Mouse (Mus musculus) embryo, embryonic 10 days (tissue): Measurements from ENCODE around the gene Stat5b.

Experiments
- DNase-seq: peaks from one replicate; pipeline ENCODE4 v3.0.0-alpha.2; 2015; ENCODE audit warnings: low spot score

Stat5b gene

GRCm38 (mm10) chr11:100850038-100850777, at the start of gene Stat5b:
Gene Stat5b, minus strand, starts transcription at chr11:100850724.
- peak; percentile 72 for DNase-seq

- no peak for DNase-seq
Observed at GRCm38 (mm10) chr11:100898441-100899199, 48.1 kb upstream of the Stat5b start.

- no peak for DNase-seq
Observed at GRCm38 (mm10) chr11:100897294-100898231, 47.0 kb upstream of the Stat5b start.

GRCm38 (mm10) chr11:100896078-100896477, 45.6 kb upstream of the Stat5b start:
- DNase-seq, result no peak

GRCm38 (mm10) chr11:100894146-100894918, 43.8 kb upstream of the Stat5b start:
- no peak for DNase-seq

- peak; percentile 91 for DNase-seq
Observed at GRCm38 (mm10) chr11:100893482-100893881, 43.0 kb upstream of the Stat5b start.

GRCm38 (mm10) chr11:100892435-100892834, 41.9 kb upstream of the Stat5b start:
- DNase-seq, result no peak

- DNase-seq, result peak; percentile 22
Observed at GRCm38 (mm10) chr11:100891256-100892123, 41.0 kb upstream of the Stat5b start.

GRCm38 (mm10) chr11:100890481-100890880, 40.0 kb upstream of the Stat5b start:
- no peak for DNase-seq

GRCm38 (mm10) chr11:100888348-100888820, 37.9 kb upstream of the Stat5b start:
- DNase-seq, result no peak

- no peak for DNase-seq
Observed at GRCm38 (mm10) chr11:100887764-100888163, 37.2 kb upstream of the Stat5b start.

- DNase-seq, result no peak
Observed at GRCm38 (mm10) chr11:100887236-100887635, 36.7 kb upstream of the Stat5b start.

- DNase-seq, result peak; percentile 18
Observed at GRCm38 (mm10) chr11:100886188-100886740, 35.7 kb upstream of the Stat5b start.

GRCm38 (mm10) chr11:100885472-100885871, 34.9 kb upstream of the Stat5b start:
- no peak for DNase-seq

- no peak for DNase-seq
Observed at GRCm38 (mm10) chr11:100883640-100884039, 33.1 kb upstream of the Stat5b start.

- DNase-seq, result no peak
Observed at GRCm38 (mm10) chr11:100879321-100880078, 29.0 kb upstream of the Stat5b start.

- DNase-seq, result no peak
Observed at GRCm38 (mm10) chr11:100875761-100876160, 25.2 kb upstream of the Stat5b start.

- no peak for DNase-seq
Observed at GRCm38 (mm10) chr11:100870968-100871350, 20.4 kb upstream of the Stat5b start.
